Mouse (Mus musculus): ENCODE measurements around the gene Pou5f1.

GRCm38 (mm10) chr17:35554761-35555397 is 49.1 kb downstream of the Pou5f1 start:
- no peak for TF ChIP-seq POLR2A (IDR thresholded peaks at IDR 0.05; ENCODE audit: borderline replicate concordance, control insufficient read depth, low read depth, low read length)
- no peak for TF ChIP-seq CTCF (IDR thresholded peaks at IDR 0.05; ENCODE audit: control insufficient read depth, insufficient read depth, low read length)

All from bone marrow, adult 2 months (tissue).